Mouse (Mus musculus) mesoderm, embryonic 11.5 days (tissue): ENCODE measurements around the gene Trex1.

Source experiments
- DNase-seq: peaks from one replicate; pipeline ENCODE4 v3.0.0-alpha.2; 2012; ENCODE audit warnings: low read depth, low spot score

Trex1 gene

GRCm38 (mm10) chr9:109059136-109059903 lies at the start of gene Trex1:
Trex1 (minus strand) TSS chr9:109059734.
- DNase-seq, result peak; percentile 85

GRCm38 (mm10) chr9:109107341-109107740 lies 47.8 kb upstream of the Trex1 start:
- no peak for DNase-seq

GRCm38 (mm10) chr9:109105648-109106047 lies 46.1 kb upstream of the Trex1 start:
- DNase-seq, result no peak

- no peak for DNase-seq
These were observed 45.5 kb upstream of the Trex1 start for GRCm38 (mm10) chr9:109105011-109105410.

- DNase-seq, result no peak
These were observed 44.5 kb upstream of the Trex1 start for GRCm38 (mm10) chr9:109104083-109104482.

GRCm38 (mm10) chr9:109103250-109103649 lies 43.7 kb upstream of the Trex1 start:
- no peak for DNase-seq

GRCm38 (mm10) chr9:109102541-109102940 lies 43.0 kb upstream of the Trex1 start:
- DNase-seq, result no peak

- DNase-seq, result no peak
These were observed 42.5 kb upstream of the Trex1 start for GRCm38 (mm10) chr9:109101933-109102445.

GRCm38 (mm10) chr9:109100307-109100928 lies 40.9 kb upstream of the Trex1 start:
- DNase-seq, result no peak

GRCm38 (mm10) chr9:109098969-109099368 lies 39.4 kb upstream of the Trex1 start:
- no peak for DNase-seq

GRCm38 (mm10) chr9:109098366-109098765 lies 38.8 kb upstream of the Trex1 start:
- no peak for DNase-seq

- no peak for DNase-seq
These were observed 38.3 kb upstream of the Trex1 start for GRCm38 (mm10) chr9:109097831-109098230.

- DNase-seq, result no peak
These were observed 37.8 kb upstream of the Trex1 start for GRCm38 (mm10) chr9:109097291-109097690.

GRCm38 (mm10) chr9:109096856-109097255 lies 37.3 kb upstream of the Trex1 start:
- peak; percentile 43 for DNase-seq

GRCm38 (mm10) chr9:109096251-109096661 lies 36.7 kb upstream of the Trex1 start:
- peak; percentile 16 for DNase-seq

GRCm38 (mm10) chr9:109095137-109095982 lies 35.8 kb upstream of the Trex1 start, which contains the start of gene Plxnb1:
Plxnb1 (plus strand) TSS chr9:109095389.
- peak; percentile 86 for DNase-seq

GRCm38 (mm10) chr9:109094553-109095136 lies 35.1 kb upstream of the Trex1 start:
- DNase-seq, result peak; percentile 23

GRCm38 (mm10) chr9:109093786-109094552 lies 34.4 kb upstream of the Trex1 start:
- DNase-seq, result no peak

- no peak for DNase-seq
These were observed 33.3 kb upstream of the Trex1 start for GRCm38 (mm10) chr9:109092799-109093198.

- no peak for DNase-seq
These were observed 32.3 kb upstream of the Trex1 start for GRCm38 (mm10) chr9:109091802-109092201.

GRCm38 (mm10) chr9:109090446-109090845 lies 30.9 kb upstream of the Trex1 start:
- no peak for DNase-seq
